Mouse (Mus musculus) urinary bladder, adult 2 months (tissue): ENCODE measurements around the gene Mef2c. TPM values are rescaled to one million over a fixed set of nuclear protein-coding genes. Genes with fewer than 3 reads are reported as not detected.

Experiments used
- DNase-seq: peaks from one replicate; pipeline ENCODE4 v3.0.0; 2022; ENCODE audit warnings: low spot score
- polyA plus RNA-seq: library from polyadenylated mRNA; depleted of rRNA; stranded (reverse); fragments of >200 nt; gene quantifications from 2 replicates; pipeline ENCODE4 v1.2.3, GENCODE M21; 2012

The Mef2c gene
- polyA plus RNA-seq, 1 experiment: 12.2 TPM

DNA sequence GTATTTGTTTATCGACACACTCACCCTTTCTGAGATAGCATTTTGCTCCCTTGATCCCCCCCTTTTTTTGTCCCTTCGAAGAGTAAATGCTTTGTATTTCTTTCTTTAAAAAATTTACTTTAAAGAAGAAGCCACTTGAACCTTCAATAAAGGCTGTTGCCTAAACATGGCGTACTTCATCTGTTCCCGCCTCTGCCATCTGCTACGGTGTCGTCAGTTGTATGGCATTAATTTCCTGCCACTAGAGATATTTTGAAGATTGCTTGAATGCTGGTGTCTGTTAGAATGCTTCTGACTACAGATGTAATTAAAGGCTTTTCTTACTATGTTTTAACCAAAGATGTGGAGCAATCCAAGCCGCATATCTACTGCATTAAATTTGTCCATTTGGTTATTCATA, 162.3 kb downstream of the Mef2c start:
- DNase-seq: no peak

GRCm38 (mm10) chr13:83667051-83667450, 163.2 kb downstream of the Mef2c start:
- no peak for DNase-seq

DNA sequence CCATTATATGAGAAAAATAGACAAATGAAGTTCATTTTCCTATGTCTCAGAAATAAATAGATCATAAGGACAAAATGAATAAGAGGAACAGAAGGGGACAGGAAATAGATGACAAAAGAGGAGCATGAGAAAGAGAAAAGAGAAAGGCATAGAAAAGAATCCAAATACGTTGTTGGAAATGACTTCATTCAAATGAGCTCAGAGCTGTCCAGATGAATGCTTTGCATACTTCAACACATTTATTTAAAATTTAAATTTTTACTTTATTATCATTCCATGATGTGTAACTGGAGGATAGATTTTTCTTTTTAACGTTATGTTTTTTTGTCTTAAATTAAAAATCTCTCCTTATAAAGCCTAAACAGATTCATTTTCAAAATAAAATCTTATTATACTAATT, 203.8 kb downstream of the Mef2c start:
- DNase-seq: no peak

- no peak for DNase-seq
These were observed 209.0 kb downstream of the Mef2c start for GRCm38 (mm10) chr13:83712778-83713380.

DNA sequence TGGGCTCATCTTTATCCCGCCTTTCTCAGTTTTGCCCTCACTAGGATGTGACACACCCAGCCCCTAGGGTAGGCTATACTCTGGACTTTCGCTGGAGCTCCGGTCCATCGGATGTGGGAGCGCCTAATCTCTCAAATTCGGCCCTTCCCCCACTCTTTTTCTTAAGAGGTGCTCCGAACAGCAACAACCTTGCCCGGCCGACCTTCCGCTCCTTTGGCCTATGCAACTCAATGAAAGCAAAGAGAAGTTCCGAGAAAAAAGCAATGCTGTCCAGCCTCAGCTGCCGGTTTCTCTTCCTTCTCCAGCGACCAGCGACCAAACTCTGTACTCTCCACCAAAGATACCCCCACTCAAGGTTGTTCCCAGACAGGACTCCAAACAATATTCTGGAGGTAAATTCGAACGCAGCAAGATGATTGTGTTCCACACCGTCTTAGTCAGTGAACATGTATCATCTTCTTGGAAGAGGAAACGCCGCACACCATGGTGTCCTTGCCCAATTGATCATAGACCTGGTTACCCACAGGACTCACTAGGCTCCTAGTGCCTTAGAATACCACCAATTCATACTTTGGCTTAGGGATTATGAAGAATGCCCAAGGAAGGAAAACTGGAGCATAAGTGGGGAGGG, 209.9 kb downstream of the Mef2c start:
- no peak for DNase-seq

- DNase-seq: peak; percentile 61
These were observed 210.9 kb downstream of the Mef2c start for GRCm38 (mm10) chr13:83714466-83715307.

DNA sequence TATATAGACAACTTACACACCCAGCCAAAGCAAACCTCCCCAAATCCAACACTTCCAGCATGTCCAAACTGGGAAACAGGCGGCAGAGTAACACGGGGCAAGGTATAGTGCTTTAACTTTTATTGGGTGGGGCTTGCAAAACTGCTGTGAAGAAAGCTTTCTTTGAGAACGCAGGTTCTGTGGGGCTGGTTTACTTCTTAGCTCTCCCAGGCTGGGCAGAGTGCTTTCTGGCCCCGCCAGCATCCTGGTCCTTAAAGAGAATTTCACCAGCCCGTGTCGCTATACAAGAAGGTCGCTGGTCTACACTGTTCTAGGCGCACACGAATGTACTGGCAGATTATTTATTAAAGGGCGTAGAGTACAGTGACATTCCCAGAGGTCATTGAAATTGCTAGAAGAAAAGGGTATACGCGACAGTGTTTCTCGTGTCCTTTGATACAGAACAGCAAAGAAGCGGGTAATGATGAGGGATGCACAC, 211.5 kb downstream of the Mef2c start:
- no peak for DNase-seq

DNA sequence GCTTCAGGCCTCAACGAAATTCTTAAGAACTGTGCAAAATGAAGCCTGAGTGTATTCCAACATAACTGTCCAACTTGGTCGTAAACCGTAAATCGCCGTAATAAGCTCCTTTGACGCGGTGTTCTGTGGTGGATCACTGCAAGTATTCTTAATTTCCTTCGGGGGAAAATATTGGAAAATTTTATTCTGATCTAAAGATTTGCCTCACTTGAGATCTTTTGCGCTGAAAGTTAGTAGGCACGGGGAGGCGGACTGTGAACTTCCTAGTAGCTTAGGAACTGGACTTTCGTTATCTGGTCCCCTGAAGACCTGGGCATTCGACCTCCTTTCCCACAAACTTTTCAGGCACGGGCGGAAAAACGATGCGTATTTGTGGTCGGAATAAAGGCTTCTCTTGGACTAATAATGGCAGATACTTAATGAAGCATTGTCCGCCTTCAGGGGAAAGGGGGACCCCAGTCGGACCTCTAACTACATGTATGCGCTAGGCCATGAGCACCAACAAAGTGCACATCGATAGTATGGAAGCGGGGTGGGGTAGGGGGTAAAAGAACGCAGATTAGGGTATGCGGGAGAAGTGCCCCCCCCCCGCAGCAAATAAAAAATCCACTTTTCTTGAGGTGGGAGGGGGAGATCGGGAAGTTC, 212.3 kb downstream of the Mef2c start:
- DNase-seq: no peak
